Mouse (Mus musculus): ENCODE data around the gene Vdac1. TPM values are rescaled to one million over a fixed set of nuclear protein-coding genes. Genes with fewer than 3 reads are reported as not detected.

Vdac1 gene
- total RNA-seq (2018; cell fraction: chromatin; rRNA removed) = 100 to 1,000 TPM in 14 of 26 experiments, 10 to 100 TPM in 12; 37.4 to 166 (median 104) TPM
- total RNA-seq (2018; cell fraction: cytosol; rRNA removed) = 100 to 1,000 TPM; 123 to 261 (median 180) TPM
- 100 to 1,000 TPM in 9 of 26 experiments, 10 to 100 TPM in 17; 60.8 to 168 (median 90.4) TPM for total RNA-seq (2018; cell fraction: nucleus; rRNA removed)
- polyA plus RNA-seq (2018) = 164 to 239 TPM (median 232 TPM) in 3 replicates

DNA sequence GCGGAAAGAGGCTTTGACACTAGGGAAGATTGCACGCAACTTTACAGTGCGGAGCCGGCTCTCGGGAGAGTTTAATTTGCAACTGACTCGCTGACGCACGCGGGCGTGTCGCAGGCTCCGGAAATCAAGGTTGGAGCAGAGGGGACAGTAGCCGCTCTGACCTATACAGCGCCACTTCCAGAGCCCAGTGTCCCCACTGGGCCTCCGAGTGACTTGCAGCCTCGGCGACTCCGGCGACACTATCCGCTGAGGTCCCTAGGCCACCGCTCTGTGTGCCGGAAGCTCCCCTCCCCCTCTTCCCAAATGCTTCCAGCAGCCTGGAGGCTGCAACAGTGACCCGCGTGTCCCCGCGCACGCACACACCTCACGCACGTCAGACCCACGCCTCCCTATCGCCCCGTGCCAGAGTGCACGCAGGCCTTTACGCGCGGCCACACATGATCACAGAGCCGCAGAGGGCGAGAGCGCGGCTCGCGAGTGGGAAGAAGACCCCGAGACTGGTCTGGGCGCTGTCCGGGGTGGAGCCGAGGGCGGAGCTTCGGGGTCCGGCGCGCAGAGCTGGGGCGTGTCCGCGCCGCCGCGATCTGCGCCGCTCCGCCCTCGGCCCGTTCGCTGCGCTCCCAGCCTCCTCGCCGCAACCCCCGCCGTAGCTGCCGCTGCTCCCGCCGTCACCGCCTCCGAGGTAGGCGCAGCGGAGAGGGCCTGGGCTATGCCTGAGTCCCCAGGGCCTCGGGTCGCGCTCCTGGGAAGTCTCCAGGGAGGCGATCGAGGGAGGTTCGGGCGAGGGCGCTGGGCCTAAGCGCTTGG, at the start of gene Vdac1:
TSS of gene Vdac1 (plus strand) at position 390 of the 807 bp plus-strand sequence.
- Histone ChIP-seq H3K36me3 (ENCODE audit: inconsistent target) (no peaks in the 10 kb centered on the region), H3K4me3 (ENCODE audit: inconsistent target) (peak within 1 kb of the TSS; percentile 65), H3K79me2 (ENCODE audit: inconsistent target) (peaks cover 43% of the 10 kb centered on the region), H3K27ac (peak within 1 kb of the TSS; percentile 95)
- 1% methylated on average over 82 of the region's 84 CpGs for WGBS (ENCODE audit: missing documents)

- Histone ChIP-seq H3K27ac (no peak overlapping the region), H3K4me3 (ENCODE audit: inconsistent target) (no peak overlapping the region), H3K79me2 (ENCODE audit: inconsistent target) (no peaks in the 10 kb centered on the region), H3K36me3 (ENCODE audit: inconsistent target) (no peaks in the 10 kb centered on the region)
- WGBS (ENCODE audit: missing documents) = 10% methylated on average over 26 of the region's 26 CpGs
Measured at GRCm38 (mm10) chr11:52314102-52314793, 46.4 kb upstream of the Vdac1 start.

- H3K27ac ChIP-seq = no peak overlapping the region
- H3K4me3 ChIP-seq (ENCODE audit: inconsistent target) = no peak overlapping the region
- no peaks in the 10 kb centered on the region for H3K36me3 ChIP-seq (ENCODE audit: inconsistent target)
- H3K79me2 ChIP-seq (ENCODE audit: inconsistent target) = no peaks in the 10 kb centered on the region
- whole genome bisulfite sequencing (ENCODE audit: missing documents) = 21% methylated on average over 13 of the region's 13 CpGs
Measured at GRCm38 (mm10) chr11:52318445-52318844, 42.2 kb upstream of the Vdac1 start.

GRCm38 (mm10) chr11:52319664-52320063, 41.0 kb upstream of the Vdac1 start:
- no peak overlapping the region for H3K4me3 ChIP-seq (ENCODE audit: inconsistent target)
- WGBS (ENCODE audit: missing documents) = 78% methylated on average over 4 of the region's 4 CpGs
- H3K36me3 ChIP-seq (ENCODE audit: inconsistent target) = no peaks in the 10 kb centered on the region
- no peak overlapping the region for H3K27ac ChIP-seq
- no peaks in the 10 kb centered on the region for H3K79me2 ChIP-seq (ENCODE audit: inconsistent target)

DNA sequence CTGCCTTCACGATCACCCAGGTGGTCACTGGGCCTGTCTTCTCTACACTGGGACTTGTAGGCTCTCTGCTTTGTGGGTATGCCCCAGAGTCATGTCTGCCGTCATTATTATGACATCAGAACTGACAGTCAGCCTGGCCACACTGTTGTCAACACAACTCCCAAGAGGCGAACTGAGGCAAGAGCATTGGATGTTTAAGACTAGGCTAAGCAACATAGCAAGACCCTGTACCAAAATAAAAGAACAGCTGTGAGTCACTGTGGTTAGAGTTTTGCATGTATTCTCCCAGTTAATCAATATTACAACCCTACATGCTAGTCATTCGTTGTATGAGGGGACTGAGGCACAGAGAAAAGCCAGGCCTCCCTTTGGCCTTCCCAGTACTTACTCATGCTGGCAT, 40.1 kb upstream of the Vdac1 start:
- no peaks in the 10 kb centered on the region for H3K36me3 ChIP-seq (ENCODE audit: inconsistent target)
- WGBS (ENCODE audit: missing documents) = 90% methylated on average over 4 of the region's 4 CpGs
- H3K27ac ChIP-seq = no peak overlapping the region
- no peaks in the 10 kb centered on the region for H3K79me2 ChIP-seq (ENCODE audit: inconsistent target)
- H3K4me3 ChIP-seq (ENCODE audit: inconsistent target) = no peak overlapping the region

DNA sequence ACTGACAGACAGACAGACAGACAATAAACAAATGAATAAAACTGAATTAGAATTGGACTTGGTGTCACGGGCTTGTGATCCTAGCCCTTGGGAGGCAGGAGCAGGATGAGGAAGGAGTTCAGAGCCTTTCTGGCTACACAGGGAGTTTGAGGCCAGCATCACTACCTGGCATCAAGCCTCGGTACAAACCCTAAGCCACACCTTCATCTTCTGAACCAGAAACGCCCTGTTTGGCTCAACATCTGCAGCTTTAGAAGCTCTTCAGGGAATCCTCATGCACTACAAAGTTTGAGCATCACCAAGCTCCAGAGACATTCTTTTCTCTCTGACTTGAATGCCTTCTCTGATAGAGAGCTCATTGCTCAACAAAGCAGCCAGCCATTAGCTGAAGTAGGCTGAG, 39.1 kb upstream of the Vdac1 start:
- no peak overlapping the region for H3K4me3 ChIP-seq (ENCODE audit: inconsistent target)
- H3K27ac ChIP-seq = no peak overlapping the region
- H3K79me2 ChIP-seq (ENCODE audit: inconsistent target) = no peaks in the 10 kb centered on the region
- WGBS (ENCODE audit: missing documents) = 70% methylated on average over 3 of the region's 3 CpGs
- no peaks in the 10 kb centered on the region for H3K36me3 ChIP-seq (ENCODE audit: inconsistent target)

DNA sequence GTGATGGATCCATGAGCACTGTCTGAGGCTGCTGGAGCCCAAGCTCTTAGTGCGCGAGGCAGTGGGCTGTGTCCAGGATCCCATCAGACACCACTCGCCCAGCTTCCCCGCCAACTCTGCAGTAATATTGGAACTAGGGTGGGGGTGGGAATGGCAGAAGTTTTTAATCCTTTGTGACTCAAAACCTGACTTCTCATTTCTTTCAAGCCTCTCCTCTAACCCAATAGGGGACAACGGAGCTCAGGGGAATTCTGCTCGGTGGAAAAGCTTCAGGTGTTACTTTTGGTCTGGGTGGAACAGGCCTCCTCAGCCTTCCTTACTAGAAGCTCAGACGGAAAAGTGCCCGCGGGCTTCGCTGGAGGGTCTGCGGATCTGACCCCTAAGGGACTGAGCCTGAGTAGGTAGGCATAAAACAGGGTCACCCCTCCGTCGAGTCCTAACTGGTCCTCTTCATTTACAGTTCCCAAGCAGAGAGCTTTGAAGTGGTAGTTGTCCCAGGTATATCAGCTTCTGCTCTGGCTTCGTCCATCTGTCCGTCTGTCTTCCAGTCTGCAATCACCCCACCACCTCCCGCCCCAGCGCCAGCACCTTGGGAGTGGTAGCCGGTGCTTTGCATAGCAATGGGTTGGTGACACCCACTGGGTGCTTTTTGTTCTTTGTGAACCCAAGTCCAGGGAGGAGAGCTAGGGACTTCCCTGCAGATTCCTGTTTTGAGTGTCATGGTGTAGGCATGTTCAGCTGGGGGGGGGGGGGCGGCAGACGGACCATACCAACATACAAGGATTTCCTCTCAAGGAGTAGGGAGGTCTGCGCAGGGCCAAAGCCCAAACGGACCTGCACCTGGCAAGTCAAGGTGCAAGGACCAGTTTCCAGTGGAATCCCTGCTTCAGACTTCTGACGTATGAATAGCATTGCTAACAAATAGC, 36.0 kb upstream of the Vdac1 start:
- no peaks in the 10 kb centered on the region for H3K36me3 ChIP-seq (ENCODE audit: inconsistent target)
- WGBS (ENCODE audit: missing documents) = 91% methylated on average over 23 of the region's 23 CpGs
- no peaks in the 10 kb centered on the region for H3K79me2 ChIP-seq (ENCODE audit: inconsistent target)
- H3K27ac ChIP-seq = no peak overlapping the region
- H3K4me3 ChIP-seq (ENCODE audit: inconsistent target) = no peak overlapping the region

DNA sequence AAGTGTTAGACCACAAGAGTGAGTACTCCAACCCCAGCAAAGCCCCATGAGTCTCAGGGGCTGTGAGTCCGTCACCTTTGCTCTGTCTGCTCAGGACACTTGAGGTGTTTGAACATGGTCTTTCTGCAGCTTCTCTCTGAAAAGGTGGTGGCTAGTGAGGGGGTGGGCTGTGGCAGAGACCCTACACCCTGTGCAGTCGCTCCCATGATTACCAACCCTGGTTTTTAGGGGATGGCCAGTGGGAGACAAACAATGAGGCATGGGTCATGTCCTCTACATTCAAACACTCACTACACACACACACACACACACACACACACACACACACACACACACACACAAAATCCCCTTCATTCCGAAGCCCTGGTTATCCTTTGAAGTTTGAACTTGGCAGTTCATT, 33.3 kb upstream of the Vdac1 start:
- WGBS (ENCODE audit: missing documents) = 79% methylated on average over 3 of the region's 3 CpGs
- no peaks in the 10 kb centered on the region for H3K36me3 ChIP-seq (ENCODE audit: inconsistent target)
- no peaks in the 10 kb centered on the region for H3K79me2 ChIP-seq (ENCODE audit: inconsistent target)
- H3K4me3 ChIP-seq (ENCODE audit: inconsistent target) = no peak overlapping the region
- H3K27ac ChIP-seq = no peak overlapping the region

DNA sequence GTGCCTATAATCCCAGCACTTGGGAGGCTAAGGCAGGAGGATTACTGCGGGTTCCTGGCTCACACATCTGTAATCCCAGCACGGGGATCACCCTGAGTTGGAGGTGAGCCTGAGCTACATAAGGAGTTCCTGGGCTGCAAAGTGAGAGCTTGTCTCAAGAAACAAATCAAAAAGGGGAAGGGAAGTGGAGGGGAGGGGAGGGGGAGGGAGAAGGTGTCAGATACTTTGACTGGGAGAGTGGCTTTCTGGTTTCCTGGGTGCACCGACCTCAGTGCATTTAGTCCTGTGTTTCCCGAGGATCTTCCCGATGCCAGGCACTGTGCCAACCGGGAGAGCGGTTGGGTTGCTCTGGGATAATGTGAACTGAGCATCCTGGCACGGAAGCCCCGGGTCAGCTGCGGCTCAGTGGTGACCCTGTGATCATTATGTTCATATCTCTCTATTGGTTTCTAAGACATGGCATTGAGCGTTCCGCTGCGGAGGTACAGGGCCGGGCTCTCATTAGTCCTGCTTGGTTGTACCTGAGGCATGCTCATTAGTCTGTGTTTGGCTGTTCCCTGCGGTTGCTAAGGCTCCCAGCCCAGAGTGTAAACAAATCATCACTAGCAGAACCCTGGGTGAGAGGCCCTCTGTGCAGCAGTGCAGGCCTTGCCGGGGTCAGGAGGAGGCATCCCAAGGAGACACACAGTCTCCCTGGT, 28.1 kb upstream of the Vdac1 start:
- no peak overlapping the region for H3K27ac ChIP-seq
- no peaks in the 10 kb centered on the region for H3K36me3 ChIP-seq (ENCODE audit: inconsistent target)
- H3K4me3 ChIP-seq (ENCODE audit: inconsistent target) = no peak overlapping the region
- 73% methylated on average over 16 of the region's 16 CpGs for WGBS (ENCODE audit: missing documents)
- H3K79me2 ChIP-seq (ENCODE audit: inconsistent target) = no peaks in the 10 kb centered on the region

DNA sequence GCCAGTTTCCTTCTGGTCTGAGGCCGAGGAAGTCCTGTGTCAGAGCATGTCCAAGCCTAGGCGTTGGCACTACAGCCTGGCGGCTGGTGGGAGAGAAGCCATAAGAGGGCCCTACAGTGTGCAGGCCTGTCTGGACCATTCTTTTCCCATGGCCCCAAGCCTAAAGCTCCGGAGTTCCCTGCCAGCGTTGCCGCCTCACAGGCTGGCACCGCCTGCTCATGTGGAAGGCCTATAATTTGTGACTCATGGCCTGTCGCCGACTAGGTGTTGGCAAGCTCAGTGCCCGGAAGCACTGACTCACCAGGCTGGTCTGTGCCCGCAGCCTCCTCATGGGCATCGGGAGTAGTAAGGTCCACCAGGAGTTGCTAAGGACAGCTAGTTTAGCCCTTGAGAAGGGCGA, 27.0 kb upstream of the Vdac1 start:
- H3K79me2 ChIP-seq (ENCODE audit: inconsistent target) = no peaks in the 10 kb centered on the region
- H3K36me3 ChIP-seq (ENCODE audit: inconsistent target) = no peaks in the 10 kb centered on the region
- 86% methylated on average over 13 of the region's 13 CpGs for WGBS (ENCODE audit: missing documents)
- no peak overlapping the region for H3K4me3 ChIP-seq (ENCODE audit: inconsistent target)
- no peak overlapping the region for H3K27ac ChIP-seq

- no peaks in the 10 kb centered on the region for H3K36me3 ChIP-seq (ENCODE audit: inconsistent target)
- no peak overlapping the region for H3K4me3 ChIP-seq (ENCODE audit: inconsistent target)
- WGBS (ENCODE audit: missing documents) = 90% methylated on average over 2 of the region's 4 CpGs
- H3K79me2 ChIP-seq (ENCODE audit: inconsistent target) = no peaks in the 10 kb centered on the region
- H3K27ac ChIP-seq = no peak overlapping the region
Measured at GRCm38 (mm10) chr11:52335263-52335662, 25.4 kb upstream of the Vdac1 start.

DNA sequence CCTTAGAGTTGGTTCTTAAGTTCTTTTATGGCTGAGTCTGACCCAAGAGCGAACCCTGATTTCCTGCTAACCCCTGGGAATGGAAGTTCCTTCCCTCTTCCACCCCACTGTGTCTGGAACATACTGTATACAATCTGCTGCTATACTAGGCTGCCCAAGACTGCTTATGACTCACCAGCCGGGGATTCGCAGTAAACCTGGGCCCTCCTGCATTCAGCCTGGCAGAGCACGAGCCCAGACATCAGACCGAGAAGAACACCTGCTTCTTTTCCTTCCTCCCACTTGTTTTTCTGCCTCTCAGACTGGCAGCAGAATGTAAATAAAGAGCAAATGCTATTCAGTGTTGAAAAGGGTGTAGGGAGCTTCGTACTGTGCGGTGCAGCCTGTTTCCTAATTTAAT, 24.7 kb upstream of the Vdac1 start:
- Histone ChIP-seq H3K27ac (no peak overlapping the region), H3K36me3 (ENCODE audit: inconsistent target) (no peaks in the 10 kb centered on the region), H3K4me3 (ENCODE audit: inconsistent target) (no peak overlapping the region), H3K79me2 (ENCODE audit: inconsistent target) (no peaks in the 10 kb centered on the region)
- 69% methylated on average over 7 of the region's 7 CpGs for WGBS (ENCODE audit: missing documents)

DNA sequence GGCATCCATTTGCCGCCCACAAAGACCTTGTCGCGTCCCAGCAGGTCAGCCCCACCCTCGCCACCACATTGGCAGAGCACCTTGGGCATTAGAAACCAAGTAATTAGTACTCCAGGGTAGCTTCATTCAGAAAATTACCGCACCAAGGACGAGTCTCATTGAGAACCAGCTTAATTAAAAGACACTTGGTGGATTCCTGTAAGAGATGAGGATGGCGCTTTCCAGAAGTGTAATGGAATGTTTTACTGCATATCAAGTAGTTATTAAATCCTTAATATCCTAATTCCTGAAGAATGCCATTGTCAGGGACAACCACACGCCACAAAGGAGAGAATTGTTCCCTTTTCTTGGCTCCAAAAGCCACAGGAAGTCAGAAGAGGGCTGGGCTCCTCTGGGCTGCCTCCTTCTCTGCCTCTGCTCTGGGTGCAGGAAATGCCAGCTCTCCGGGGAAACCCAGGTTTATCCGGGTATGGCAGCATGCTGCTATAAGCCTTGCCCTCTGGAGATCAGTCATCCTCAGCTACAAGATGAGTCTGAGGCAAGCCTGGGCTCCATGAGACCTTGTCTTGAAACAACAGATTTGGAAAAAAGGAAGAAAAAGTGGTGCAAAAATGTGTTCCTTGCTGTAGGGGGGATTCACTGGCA, 22.9 kb upstream of the Vdac1 start:
- Histone ChIP-seq H3K27ac (no peak overlapping the region), H3K4me3 (ENCODE audit: inconsistent target) (no peak overlapping the region), H3K36me3 (ENCODE audit: inconsistent target) (no peaks in the 10 kb centered on the region), H3K79me2 (ENCODE audit: inconsistent target) (no peaks in the 10 kb centered on the region)
- WGBS (ENCODE audit: missing documents) = 62% methylated on average over 10 of the region's 10 CpGs
